Mouse (Mus musculus): ENCODE results near the gene Reck. TPM values are rescaled to one million over a fixed set of nuclear protein-coding genes. Genes with fewer than 3 reads are reported as not detected.
A peak's percentile ranks its signal among the peaks of the same experiment; 100 is the strongest.

The Reck gene
- polyA plus RNA-seq, 1 experiment from 2014 or later: 11.9 TPM

- 90% methylated on average over 4 of the region's 4 CpGs for whole genome bisulfite sequencing
- Histone ChIP-seq H3K4me1 (ENCODE audit: control insufficient read depth, insufficient read depth, low read length) (peaks cover 10% of the 10 kb centered on the region; the same call in 1 of the 2 replicates), H3K27ac (ENCODE audit: low read depth, low read length) (no peak overlapping the region), H3K36me3 (ENCODE audit: control insufficient read depth, insufficient read depth, low read length) (no peaks in the 10 kb centered on the region), H3K4me3 (ENCODE audit: low read depth, low read length) (no peak overlapping the region), H3K4me2 (no peak overlapping the region), H3K27me3 (ENCODE audit: control insufficient read depth, insufficient read depth, low read length) (peaks cover 32% of the 10 kb centered on the region), H3K9ac (ENCODE audit: low read length) (no peak overlapping the region), H3K9me3 (ENCODE audit: control insufficient read depth, low read length) (no peaks in the 10 kb centered on the region)
- no peak for DNase-seq (ENCODE audit: low spot score, missing footprints)
- no peak for ATAC-seq (ENCODE audit: low FRiP score)
These were observed 104.9 kb downstream of the Reck start for GRCm38 (mm10) chr4:43980236-43980635.

GRCm38 (mm10) chr4:43980846-43981245 is 105.5 kb downstream of the Reck start:
- no peak for DNase-seq (ENCODE audit: low spot score, missing footprints)
- 94% methylated on average over 6 of the region's 6 CpGs for WGBS
- Histone ChIP-seq H3K27ac (ENCODE audit: low read depth, low read length) (no peak overlapping the region), H3K36me3 (ENCODE audit: control insufficient read depth, insufficient read depth, low read length) (no peaks in the 10 kb centered on the region), H3K9ac (ENCODE audit: low read length) (no peak overlapping the region), H3K4me1 (ENCODE audit: control insufficient read depth, insufficient read depth, low read length) (peaks cover 10% of the 10 kb centered on the region; the same call in 1 of the 2 replicates), H3K9me3 (ENCODE audit: control insufficient read depth, low read length) (no peaks in the 10 kb centered on the region), H3K4me2 (no peak overlapping the region), H3K27me3 (ENCODE audit: control insufficient read depth, insufficient read depth, low read length) (peaks cover 32% of the 10 kb centered on the region), H3K4me3 (ENCODE audit: low read depth, low read length) (no peak overlapping the region)
- ATAC-seq (ENCODE audit: low FRiP score): no peak

- H3K9ac ChIP-seq (ENCODE audit: low read length): no peak overlapping the region
- no peak overlapping the region for H3K4me2 ChIP-seq
- H3K4me1 ChIP-seq (ENCODE audit: control insufficient read depth, insufficient read depth, low read length): peaks cover 10% of the 10 kb centered on the region; the same call in 1 of the 2 replicates
- peaks cover 32% of the 10 kb centered on the region for H3K27me3 ChIP-seq (ENCODE audit: control insufficient read depth, insufficient read depth, low read length)
- H3K36me3 ChIP-seq (ENCODE audit: control insufficient read depth, insufficient read depth, low read length): no peaks in the 10 kb centered on the region
- DNase-seq (ENCODE audit: low spot score, missing footprints) (no peak), ATAC-seq (ENCODE audit: low FRiP score) (no peak)
- H3K27ac ChIP-seq (ENCODE audit: low read depth, low read length): no peak overlapping the region
- WGBS: 91% methylated on average over 7 of the region's 7 CpGs
- no peak overlapping the region for H3K4me3 ChIP-seq (ENCODE audit: low read depth, low read length)
- H3K9me3 ChIP-seq (ENCODE audit: control insufficient read depth, low read length): no peaks in the 10 kb centered on the region
These were observed 105.9 kb downstream of the Reck start for GRCm38 (mm10) chr4:43981251-43981650.

GRCm38 (mm10) chr4:43982053-43982732 is 106.9 kb downstream of the Reck start:
- DNase-seq (ENCODE audit: low spot score, missing footprints) (peak; percentile 100), ATAC-seq (ENCODE audit: low FRiP score) (peak; percentile 93)
- no peaks in the 10 kb centered on the region for H3K36me3 ChIP-seq (ENCODE audit: control insufficient read depth, insufficient read depth, low read length)
- 0 out of 2 replicates have a peak overlapping the region, but pooled peaks have one; percentile 1 for H3K4me3 ChIP-seq (ENCODE audit: low read depth, low read length)
- peaks cover 27% of the 10 kb centered on the region for H3K27me3 ChIP-seq (ENCODE audit: control insufficient read depth, insufficient read depth, low read length)
- H3K27ac ChIP-seq (ENCODE audit: low read depth, low read length): no peak overlapping the region
- H3K4me2 ChIP-seq: peak overlapping the region; percentile 41
- H3K9me3 ChIP-seq (ENCODE audit: control insufficient read depth, low read length): no peaks in the 10 kb centered on the region
- H3K9ac ChIP-seq (ENCODE audit: low read length): peak overlapping the region; percentile 55
- peaks cover 10% of the 10 kb centered on the region; the same call in 1 of the 2 replicates for H3K4me1 ChIP-seq (ENCODE audit: control insufficient read depth, insufficient read depth, low read length)
- 4% methylated on average over 24 of the region's 24 CpGs for WGBS

GRCm38 (mm10) chr4:43983181-43983580 is 107.9 kb downstream of the Reck start, which contains the start of gene Ccin:
Gene Ccin, plus strand, starts transcription at chr4:43983483.
- no peak for DNase-seq (ENCODE audit: low spot score, missing footprints)
- peaks cover 10% of the 10 kb centered on the region; the same call in 1 of the 2 replicates for H3K4me1 ChIP-seq (ENCODE audit: control insufficient read depth, insufficient read depth, low read length)
- no peak within 1 kb of the TSS for H3K27ac ChIP-seq (ENCODE audit: low read depth, low read length)
- no peak for ATAC-seq (ENCODE audit: low FRiP score)
- WGBS: 86% methylated on average over 11 of the region's 11 CpGs
- H3K36me3 ChIP-seq (ENCODE audit: control insufficient read depth, insufficient read depth, low read length): no peaks in the 10 kb centered on the region
- H3K9ac ChIP-seq (ENCODE audit: low read length): peak within 1 kb of the TSS; percentile 55
- H3K9me3 ChIP-seq (ENCODE audit: control insufficient read depth, low read length): no peaks in the 10 kb centered on the region
- H3K4me2 ChIP-seq: peak within 1 kb of the TSS; percentile 41
- H3K4me3 ChIP-seq (ENCODE audit: low read depth, low read length): 0 out of 2 replicates have a peak within 1 kb of the TSS, but pooled peaks have one; percentile 1
- H3K27me3 ChIP-seq (ENCODE audit: control insufficient read depth, insufficient read depth, low read length): peaks cover 23% of the 10 kb centered on the region

GRCm38 (mm10) chr4:43983756-43984155 is 108.4 kb downstream of the Reck start:
- 92% methylated on average over 22 of the region's 22 CpGs for WGBS
- Histone ChIP-seq H3K4me3 (ENCODE audit: low read depth, low read length) (no peak overlapping the region), H3K9me3 (ENCODE audit: control insufficient read depth, low read length) (no peaks in the 10 kb centered on the region), H3K27ac (ENCODE audit: low read depth, low read length) (no peak overlapping the region), H3K36me3 (ENCODE audit: control insufficient read depth, insufficient read depth, low read length) (no peaks in the 10 kb centered on the region), H3K9ac (ENCODE audit: low read length) (no peak overlapping the region), H3K4me2 (no peak overlapping the region), H3K27me3 (ENCODE audit: control insufficient read depth, insufficient read depth, low read length) (peaks cover 23% of the 10 kb centered on the region), H3K4me1 (ENCODE audit: control insufficient read depth, insufficient read depth, low read length) (peaks cover 5% of the 10 kb centered on the region; the same call in 1 of the 2 replicates)
- no peak for DNase-seq (ENCODE audit: low spot score, missing footprints)
- ATAC-seq (ENCODE audit: low FRiP score): no peak

- Histone ChIP-seq H3K9ac (ENCODE audit: low read length) (no peak overlapping the region), H3K27ac (ENCODE audit: low read depth, low read length) (no peak overlapping the region)
- ATAC-seq (ENCODE audit: low FRiP score): no peak
These were observed 109.0 kb downstream of the Reck start for GRCm38 (mm10) chr4:43984326-43984725.

GRCm38 (mm10) chr4:43988976-43989375 is 113.6 kb downstream of the Reck start:
- no peak for ATAC-seq (ENCODE audit: low FRiP score)
- H3K9ac ChIP-seq (ENCODE audit: low read length): no peak overlapping the region
- 87% methylated on average over 3 of the region's 3 CpGs for WGBS
- H3K9me3 ChIP-seq (ENCODE audit: control insufficient read depth, low read length): no peaks in the 10 kb centered on the region
- H3K4me3 ChIP-seq (ENCODE audit: low read depth, low read length): no peak overlapping the region
- no peak overlapping the region for H3K27ac ChIP-seq (ENCODE audit: low read depth, low read length)
- H3K27me3 ChIP-seq (ENCODE audit: control insufficient read depth, insufficient read depth, low read length): no peaks in the 10 kb centered on the region; the same call in 1 of the 2 replicates
- no peak overlapping the region for H3K4me2 ChIP-seq
- no peaks in the 10 kb centered on the region for H3K36me3 ChIP-seq (ENCODE audit: control insufficient read depth, insufficient read depth, low read length)
- no peak for DNase-seq (ENCODE audit: low spot score, missing footprints)
- no peaks in the 10 kb centered on the region for H3K4me1 ChIP-seq (ENCODE audit: control insufficient read depth, insufficient read depth, low read length)

More at GRCm38 (mm10) chr4:43984326-43984725, 109.0 kb downstream of the Reck start:
- WGBS: 92% methylated on average over 19 of the region's 19 CpGs
- Histone ChIP-seq H3K4me3 (ENCODE audit: low read depth, low read length) (no peak overlapping the region), H3K27me3 (ENCODE audit: control insufficient read depth, insufficient read depth, low read length) (peaks cover 23% of the 10 kb centered on the region), H3K36me3 (ENCODE audit: control insufficient read depth, insufficient read depth, low read length) (no peaks in the 10 kb centered on the region), H3K9me3 (ENCODE audit: control insufficient read depth, low read length) (no peaks in the 10 kb centered on the region), H3K4me1 (ENCODE audit: control insufficient read depth, insufficient read depth, low read length) (no peaks in the 10 kb centered on the region), H3K4me2 (no peak overlapping the region)
- DNase-seq (ENCODE audit: low spot score, missing footprints): no peak

- DNase-seq (ENCODE audit: low spot score, missing footprints): no peak
- H3K4me1 ChIP-seq (ENCODE audit: control insufficient read depth, insufficient read depth, low read length): no peaks in the 10 kb centered on the region
- no peak overlapping the region for H3K4me3 ChIP-seq (ENCODE audit: low read depth, low read length)
- no peaks in the 10 kb centered on the region for H3K36me3 ChIP-seq (ENCODE audit: control insufficient read depth, insufficient read depth, low read length)
- no peak overlapping the region for H3K4me2 ChIP-seq
- WGBS: 91% methylated on average over 11 of the region's 11 CpGs
- H3K27ac ChIP-seq (ENCODE audit: low read depth, low read length): no peak overlapping the region
- no peaks in the 10 kb centered on the region for H3K27me3 ChIP-seq (ENCODE audit: control insufficient read depth, insufficient read depth, low read length)
- no peaks in the 10 kb centered on the region for H3K9me3 ChIP-seq (ENCODE audit: control insufficient read depth, low read length)
- ATAC-seq (ENCODE audit: low FRiP score): no peak
- H3K9ac ChIP-seq (ENCODE audit: low read length): no peak overlapping the region
These were observed 117.7 kb downstream of the Reck start for GRCm38 (mm10) chr4:43993072-43993471.
